Mouse (Mus musculus): ENCODE results near the gene Gm8947. TPM values are rescaled to one million over a fixed set of nuclear protein-coding genes. Genes with fewer than 3 reads are reported as not detected.
A peak's percentile ranks its signal among the peaks of the same experiment; 100 is the strongest.
"Not testable (repeated sequence)": the region's sequence is repeated elsewhere in the genome, so short reads cannot be mapped to it uniquely, and the experiment has no call there.

Gene Gm8947
- total and polyA plus RNA-seq, 2 experiments from 2014 or later, result 0.10 TPM; not detected in 1

GRCm38 (mm10) chr1:151153056-151153652 lies 39.0 kb upstream of the Gm8947 start:
- Histone ChIP-seq H3K27ac (ENCODE audit: low read depth) (peak overlapping the region; percentile 79), H3K4me2 (ENCODE audit: low read depth, low read length) (no peak overlapping the region), H3K9me3 (replicated peaks; ENCODE audit: control insufficient read depth, low read length) (no peaks in the 10 kb centered on the region), H3K4me1 (ENCODE audit: control insufficient read depth, insufficient read depth) (peaks cover 31% of the 10 kb centered on the region), H3K27me3 (ENCODE audit: control insufficient read depth, insufficient read depth, low read length) (no peaks in the 10 kb centered on the region), H3K36me3 (replicated peaks; ENCODE audit: control insufficient read depth, insufficient read depth, low read length) (no peaks in the 10 kb centered on the region), H3K4me3 (ENCODE audit: low read depth, low read length) (no peak overlapping the region), H3K9ac (replicated peaks; ENCODE audit: low read depth, low read length) (no peak overlapping the region)
- TF ChIP-seq CTCF (IDR thresholded peaks at IDR 0.05; ENCODE audit: low read depth) (no peak), EP300 (IDR thresholded peaks at IDR 0.05; ENCODE audit: low read depth) (peak; percentile 100)
- DNase-seq (ENCODE audit: low spot score), result peak; percentile 73
- peak; percentile 90 for ATAC-seq (ENCODE audit: insufficient read depth, low read depth)
- WGBS, result 29% methylated on average over 6 of the region's 6 CpGs

GRCm38 (mm10) chr1:151154131-151154530 lies 38.0 kb upstream of the Gm8947 start:
- not testable (repeated sequence) for H3K27me3 ChIP-seq (ENCODE audit: control insufficient read depth, insufficient read depth, low read length); H3K27ac ChIP-seq (ENCODE audit: low read depth); H3K4me2 ChIP-seq (ENCODE audit: low read depth, low read length); DNase-seq (ENCODE audit: low spot score); ATAC-seq (ENCODE audit: insufficient read depth, low read depth); H3K4me3 ChIP-seq (ENCODE audit: low read depth, low read length); H3K36me3 ChIP-seq (replicated peaks; ENCODE audit: control insufficient read depth, insufficient read depth, low read length); H3K9ac ChIP-seq (replicated peaks; ENCODE audit: low read depth, low read length); H3K9me3 ChIP-seq (replicated peaks; ENCODE audit: control insufficient read depth, low read length)
- peaks cover 31% of the 10 kb centered on the region for H3K4me1 ChIP-seq (ENCODE audit: control insufficient read depth, insufficient read depth)
- WGBS, result 82% methylated on average over 9 of the region's 9 CpGs

DNA sequence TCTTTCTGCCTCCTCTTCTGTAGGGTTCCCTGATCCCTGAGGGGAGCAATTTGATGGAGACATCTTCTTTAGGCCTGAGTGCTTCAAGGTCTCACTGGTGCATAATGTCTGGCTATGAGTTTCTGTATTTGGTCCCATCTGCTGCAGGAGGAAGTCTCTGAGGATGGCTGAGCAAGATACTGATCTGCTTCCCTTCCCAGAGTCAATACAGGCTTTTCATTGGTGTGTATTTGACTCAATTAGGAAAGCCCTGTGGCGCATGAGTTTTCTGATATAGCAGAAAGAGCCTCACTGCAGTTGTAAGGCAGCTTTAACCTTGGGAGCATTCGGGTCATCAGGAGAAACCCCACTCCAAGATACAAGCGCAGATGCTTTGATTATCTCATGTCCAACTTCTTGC lies 36.0 kb upstream of the Gm8947 start:
- Histone ChIP-seq H3K9ac (replicated peaks; ENCODE audit: low read depth, low read length) (no peak overlapping the region), H3K27me3 (ENCODE audit: control insufficient read depth, insufficient read depth, low read length) (no peaks in the 10 kb centered on the region), H3K4me3 (ENCODE audit: low read depth, low read length) (no peak overlapping the region), H3K4me2 (ENCODE audit: low read depth, low read length) (no peak overlapping the region), H3K9me3 (replicated peaks; ENCODE audit: control insufficient read depth, low read length) (no peaks in the 10 kb centered on the region), H3K36me3 (replicated peaks; ENCODE audit: control insufficient read depth, insufficient read depth, low read length) (no peaks in the 10 kb centered on the region), H3K27ac (ENCODE audit: low read depth) (peak overlapping the region; percentile 59), H3K4me1 (ENCODE audit: control insufficient read depth, insufficient read depth) (peaks cover 30% of the 10 kb centered on the region)
- TF ChIP-seq EP300 (IDR thresholded peaks at IDR 0.05; ENCODE audit: low read depth) (no peak), CTCF (IDR thresholded peaks at IDR 0.05; ENCODE audit: low read depth) (no peak)
- no peak for ATAC-seq (ENCODE audit: insufficient read depth, low read depth)
- DNase-seq (ENCODE audit: low spot score), result no peak
- 94% methylated on average over 3 of the region's 3 CpGs for WGBS

GRCm38 (mm10) chr1:151156777-151157632 lies 35.2 kb upstream of the Gm8947 start:
- H3K36me3 ChIP-seq (replicated peaks; ENCODE audit: control insufficient read depth, insufficient read depth, low read length), result no peaks in the 10 kb centered on the region
- H3K9me3 ChIP-seq (replicated peaks; ENCODE audit: control insufficient read depth, low read length), result no peaks in the 10 kb centered on the region
- no peaks in the 10 kb centered on the region for H3K27me3 ChIP-seq (ENCODE audit: control insufficient read depth, insufficient read depth, low read length)
- WGBS, result 19% methylated on average over 7 of the region's 7 CpGs
- H3K4me3 ChIP-seq (ENCODE audit: low read depth, low read length), result no peak overlapping the region
- H3K9ac ChIP-seq (replicated peaks; ENCODE audit: low read depth, low read length), result no peak overlapping the region
- TF ChIP-seq CTCF (IDR thresholded peaks at IDR 0.05; ENCODE audit: low read depth), result no peak
- no peak for TF ChIP-seq EP300 (IDR thresholded peaks at IDR 0.05; ENCODE audit: low read depth)
- DNase-seq (ENCODE audit: low spot score) (peak; percentile 47), ATAC-seq (ENCODE audit: insufficient read depth, low read depth) (0 out of 2 replicates have a peak, but pooled peaks have one; percentile 33)
- peaks cover 26% of the 10 kb centered on the region for H3K4me1 ChIP-seq (ENCODE audit: control insufficient read depth, insufficient read depth)
- no peak overlapping the region for H3K4me2 ChIP-seq (ENCODE audit: low read depth, low read length)
- H3K27ac ChIP-seq (ENCODE audit: low read depth), result peak overlapping the region; percentile 59

DNA sequence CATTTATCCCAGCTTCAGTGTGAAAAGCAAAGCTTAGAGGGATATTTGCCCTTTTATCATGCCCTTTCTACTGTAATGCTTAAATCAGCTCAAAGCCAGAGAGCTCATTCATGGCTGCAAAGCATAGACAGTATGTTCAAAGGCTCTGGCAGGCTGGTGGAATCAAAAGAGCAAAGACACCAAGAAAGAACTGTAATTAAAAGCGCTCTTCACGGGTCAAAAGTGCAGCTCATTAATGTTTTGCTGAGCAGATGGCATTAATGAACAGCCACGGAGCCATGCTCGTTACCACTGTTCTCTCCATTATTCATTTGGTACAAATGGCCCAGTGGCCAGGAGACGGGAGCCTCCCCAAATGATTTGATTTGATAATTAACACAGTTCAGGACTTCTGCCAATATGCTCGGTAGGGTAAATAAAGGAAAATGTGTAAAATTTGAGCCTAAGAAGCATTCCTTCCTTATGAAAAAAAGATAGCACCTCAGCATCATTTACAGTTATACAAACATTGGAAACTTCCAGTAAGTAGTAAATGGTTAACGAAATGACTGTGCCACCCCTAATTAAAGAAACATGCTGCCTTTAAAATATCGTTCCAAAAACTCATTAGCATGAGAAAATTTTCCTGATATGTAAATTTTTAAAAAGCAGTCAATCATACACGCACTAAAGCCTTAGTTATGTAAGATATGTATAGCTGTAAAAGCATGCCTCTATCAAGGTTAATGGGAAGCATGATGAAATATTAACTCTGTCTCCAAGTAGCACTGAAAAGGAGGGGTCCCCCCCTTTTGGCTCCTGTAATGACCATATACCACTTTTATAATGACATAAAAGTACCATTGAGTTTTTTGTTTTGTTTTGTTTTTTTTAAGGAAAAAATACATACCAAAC lies 34.0 kb upstream of the Gm8947 start:
- no peak for ATAC-seq (ENCODE audit: insufficient read depth, low read depth)

More for the DNA sequence above, 34.0 kb upstream of the Gm8947 start:
- Histone ChIP-seq H3K27ac (ENCODE audit: low read depth) (no peak overlapping the region), H3K9ac (replicated peaks; ENCODE audit: low read depth, low read length) (no peak overlapping the region), H3K4me1 (ENCODE audit: control insufficient read depth, insufficient read depth) (peaks cover 26% of the 10 kb centered on the region), H3K4me3 (ENCODE audit: low read depth, low read length) (no peak overlapping the region), H3K9me3 (replicated peaks; ENCODE audit: control insufficient read depth, low read length) (no peaks in the 10 kb centered on the region), H3K27me3 (ENCODE audit: control insufficient read depth, insufficient read depth, low read length) (no peaks in the 10 kb centered on the region), H3K36me3 (replicated peaks; ENCODE audit: control insufficient read depth, insufficient read depth, low read length) (no peaks in the 10 kb centered on the region), H3K4me2 (ENCODE audit: low read depth, low read length) (no peak overlapping the region)
- 87% methylated on average over 9 of the region's 9 CpGs for WGBS
- DNase-seq (ENCODE audit: low spot score), result no peak
- no peak for TF ChIP-seq EP300 (IDR thresholded peaks at IDR 0.05; ENCODE audit: low read depth)
- no peak for TF ChIP-seq CTCF (IDR thresholded peaks at IDR 0.05; ENCODE audit: low read depth)

Measured in heart, postnatal 0 days (tissue).